Mouse (Mus musculus) thymus, adult 2 months (tissue): ENCODE measurements around the gene Nuak2.

Experiments used
- CTCF ChIP-seq: fragments of 200-500 bp; IDR thresholded peaks from 2 replicates; pipeline ENCODE4 v1.5.1; 2012; ENCODE audit warnings: mild to moderate bottlenecking, control low read depth, low read length, moderate library complexity, borderline replicate concordance; ENCODE audit not compliant: control insufficient read depth, poor library complexity, insufficient read depth; ENCODE audit errors: extremely low read depth
- POLR2A ChIP-seq: fragments of 200-500 bp; IDR thresholded peaks from 2 replicates; pipeline ENCODE4 v1.6.1; 2012; ENCODE audit warnings: mild to moderate bottlenecking, low read length, control low read depth, moderate library complexity; ENCODE audit not compliant: control insufficient read depth, poor library complexity, insufficient read depth; ENCODE audit errors: extremely low read depth

DNA sequence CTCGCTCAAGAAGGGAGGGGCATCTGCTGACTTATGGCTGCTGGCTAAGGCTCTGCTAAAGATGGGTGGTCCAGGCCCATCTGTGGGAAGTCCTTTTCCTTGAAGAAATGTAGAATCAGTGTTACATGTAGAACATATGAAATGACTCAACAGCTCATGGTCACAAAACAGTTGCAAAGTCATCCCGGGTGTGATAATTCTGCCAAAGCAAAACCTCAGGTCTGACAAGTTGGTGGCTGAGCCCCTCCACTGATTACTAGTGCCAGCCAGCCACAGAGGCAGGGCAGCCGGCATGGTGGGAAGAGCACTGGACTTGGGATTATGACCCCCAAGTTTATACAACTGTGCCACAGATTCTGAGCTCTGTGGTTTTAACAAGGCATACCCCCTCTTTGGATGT is 61.9 kb downstream of the Nuak2 start:
- TF ChIP-seq POLR2A (no peak), CTCF (no peak)
